ENCODE assay signal across 11 mouse cellular contexts in genomic region chr5:65718368-65718767, GRCm38 (mm10). TPM values are rescaled to one million over a fixed set of nuclear protein-coding genes. Genes with fewer than 3 reads are reported as not detected.
DNase-seq lines count a peak whose midpoint lies in the region; ATAC-seq lines count a peak whose summit lies in the region.
"Had no signal": no experiment of that assay in that cellular context is flagged by ENCODE, and none has a peak within 500 bp of the region (broad histone marks: within the 10 kb centered on the region; RNA-seq: fewer than 3 reads in every experiment).

No protein-coding gene starts in this region.

- ATAC-seq in midbrain, embryonic 11.5 days (ENCODE audit: low FRiP score) = no peak
- ATAC-seq in midbrain, embryonic 15.5 days (replicated peaks) = no peak
- ATAC-seq in megakaryocyte, adult 5-6 weeks (ENCODE audit: poor library complexity, severe bottlenecking) = no peak
- ATAC-seq: hindbrain, embryonic 16.5 days had no signal

- no peaks in the 10 kb centered on the region for H3K4me1 ChIP-seq in midbrain, embryonic 11.5 days (ENCODE audit: control insufficient read depth, insufficient read depth, low read length)
- no peaks in the 10 kb centered on the region for H3K4me1 ChIP-seq in midbrain, embryonic 15.5 days

- no peaks in the 10 kb centered on the region for H3K36me3 ChIP-seq in midbrain, embryonic 11.5 days (ENCODE audit: control insufficient read depth, insufficient read depth, low read length)
- no peaks in the 10 kb centered on the region for H3K36me3 ChIP-seq in midbrain, embryonic 15.5 days (replicated peaks)

- no peak overlapping the region for H3K9ac ChIP-seq in midbrain, embryonic 11.5 days (ENCODE audit: low read length)
- no peak overlapping the region for H3K9ac ChIP-seq in midbrain, embryonic 15.5 days

- peak; percentile 27 to 45 for DNase-seq in adrenal gland, postnatal 36 days
- DNase-seq in adrenal gland, adult 8-10 months = no peak
- DNase-seq in midbrain, embryonic 11.5 days (ENCODE audit: low spot score, missing footprints) = peak; percentile 33
- peak; percentile 77 for DNase-seq in liver
- peak; percentile 26 for DNase-seq in yolk sac, embryonic 10.5 days (ENCODE audit: low spot score)
- no peak for DNase-seq in layer of hippocampus, postnatal 36 days
- DNase-seq: spleen, adult 18-20 months had no signal

- H3K27me3 ChIP-seq in midbrain, embryonic 11.5 days (ENCODE audit: control insufficient read depth, insufficient read depth, low read length) = no peaks in the 10 kb centered on the region
- H3K27me3 ChIP-seq in midbrain, embryonic 15.5 days (replicated peaks) = no peaks in the 10 kb centered on the region

- H3K9me3 ChIP-seq in midbrain, embryonic 11.5 days (ENCODE audit: control insufficient read depth, low read length) = no peaks in the 10 kb centered on the region
- no peaks in the 10 kb centered on the region for H3K9me3 ChIP-seq in midbrain, embryonic 15.5 days

- H3K27ac ChIP-seq in midbrain, embryonic 11.5 days (ENCODE audit: low read depth, low read length) = no peak overlapping the region
- no peak overlapping the region for H3K27ac ChIP-seq in midbrain, embryonic 15.5 days

- H3K4me3 ChIP-seq in midbrain, embryonic 11.5 days (ENCODE audit: low read depth, low read length) = no peak overlapping the region
- no peak overlapping the region for H3K4me3 ChIP-seq in midbrain, embryonic 15.5 days
- H3K4me3 ChIP-seq: erythroblast, embryonic 14.5 days had no signal

- WGBS in midbrain, embryonic 11.5 days = 28% methylated on average over 3 of the region's 3 CpGs
- 39% methylated on average over 3 of the region's 3 CpGs for WGBS in midbrain, embryonic 15.5 days

- H3K4me2 ChIP-seq in midbrain, embryonic 11.5 days = no peak overlapping the region
- H3K4me2 ChIP-seq in midbrain, embryonic 15.5 days = no peak overlapping the region

RNA-seq across cellular contexts. Expression of gene Pds5a, which starts 20.3 kb away (rescaled TPM):
- 10 to 100 TPM; 91.0 to 91.5 TPM for total RNA-seq in adrenal gland, postnatal 36 days (2021)
- total RNA-seq in adrenal gland, adult 8-10 months (2022) = 100 to 1,000 TPM in 3 of 4 experiments, 10 to 100 TPM in 1; 82.9 to 122 (median 111) TPM
- polyA plus RNA-seq in midbrain, embryonic 11.5 days (2014; fragmentation: Nextera tagmentation; extraction: Ambion mirVana) = 127 and 139 TPM in 2 replicates
- 45.1 and 46.0 TPM in 2 replicates for polyA plus RNA-seq in midbrain, embryonic 15.5 days (2015; fragmentation: Nextera tagmentation; extraction: Ambion mirVana)
- 159 and 200 TPM in 2 replicates for total RNA-seq in megakaryocyte, adult 5-6 weeks (2015)
- total RNA-seq in megakaryocyte, adult 5-6 weeks (2017) = 162 and 176 TPM in 2 replicates
- 10 to 100 TPM; 86.5 to 91.9 TPM for total RNA-seq in layer of hippocampus, postnatal 36 days (2021)

RNA-seq across cellular contexts. Expression of gene N4bp2, which starts 45.0 kb away (rescaled TPM):
- total RNA-seq in adrenal gland, postnatal 36 days (2021) = 10 to 100 TPM; 11.7 to 16.6 TPM
- total RNA-seq in adrenal gland, adult 8-10 months (2022) = 10 to 100 TPM; 14.0 to 16.9 (median 14.9) TPM
- 40.1 and 43.1 TPM in 2 replicates for polyA plus RNA-seq in midbrain, embryonic 11.5 days (2014; fragmentation: Nextera tagmentation; extraction: Ambion mirVana)
- 17.8 and 20.5 TPM in 2 replicates for polyA plus RNA-seq in midbrain, embryonic 15.5 days (2015; fragmentation: Nextera tagmentation; extraction: Ambion mirVana)
- 30.8 and 31.5 TPM in 2 replicates for total RNA-seq in megakaryocyte, adult 5-6 weeks (2015)
- total RNA-seq in megakaryocyte, adult 5-6 weeks (2017) = 25.7 and 28.8 TPM in 2 replicates
- 10 to 100 TPM; 10.4 to 16.1 TPM for total RNA-seq in layer of hippocampus, postnatal 36 days (2021)

Comparison
In these comparisons a context has a peak if more than half of its experiments do, and no peak if none do; other contexts are left out.
1. DNase-seq: peak in adrenal gland, postnatal 36 days (2 of 2), midbrain, embryonic 11.5 days (single experiment), liver (single experiment) and yolk sac, embryonic 10.5 days (single experiment); none in adrenal gland, adult 8-10 months (single experiment) and layer of hippocampus, postnatal 36 days (0 of 2).